Mouse (Mus musculus) bone marrow macrophage, adult 2 months (primary cell): ENCODE data around the gene Mapk9.

ENCODE experiments used
- CTCF ChIP-seq: IDR thresholded peaks from 2 replicates; pipeline ENCODE4 v1.5.1; 2012; ENCODE audit warnings: low read depth, mild to moderate bottlenecking, low read length, moderate library complexity
- POLR2A ChIP-seq: IDR thresholded peaks from 2 replicates; pipeline ENCODE4 v1.6.1; 2012; ENCODE audit warnings: mild to moderate bottlenecking, low read depth, low read length, borderline replicate concordance

DNA sequence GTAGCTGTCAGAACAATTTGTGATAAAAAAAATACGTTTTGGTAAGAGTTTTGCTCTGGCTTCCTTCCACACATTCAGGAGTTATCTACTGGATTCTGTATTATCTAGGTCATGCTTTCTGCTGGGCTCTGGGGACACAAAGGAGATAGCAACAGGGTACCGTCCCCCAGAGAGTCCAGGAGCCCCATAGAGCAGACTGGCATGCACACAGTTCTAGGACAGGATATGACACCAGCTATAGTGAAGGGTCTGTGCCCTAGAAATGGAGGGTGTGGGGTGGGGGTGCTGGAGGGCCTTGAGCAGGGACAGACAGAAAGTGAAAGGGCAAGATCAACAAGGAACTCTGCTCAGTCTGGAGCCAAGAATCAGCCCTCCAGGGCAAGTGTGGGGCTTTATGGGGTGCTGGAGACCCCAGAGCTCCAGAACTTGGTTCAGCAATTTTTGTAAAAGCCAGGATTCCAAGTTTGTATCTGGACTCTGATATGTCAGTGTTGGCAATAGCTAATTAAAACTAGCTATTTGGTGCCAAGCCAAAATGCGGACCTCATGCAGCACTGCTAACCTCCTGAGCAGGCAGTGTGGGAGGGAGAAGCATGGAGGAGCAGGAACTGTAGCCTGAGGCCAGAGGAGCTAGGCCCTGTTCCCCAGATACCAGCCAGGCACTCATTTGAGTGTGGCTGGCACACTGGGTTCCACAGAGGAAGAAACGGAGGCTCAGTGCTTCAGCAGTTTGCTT, 1.7 kb downstream of the Mapk9 start:
- TF ChIP-seq CTCF (no peak), POLR2A (no peak)
